Mouse (Mus musculus) CD4-positive, CD25-positive, alpha-beta regulatory T cell, adult 2 months (primary cell): ENCODE measurements around the gene Asz1.

ENCODE experiments used
- DNase-seq: peaks from one replicate; pipeline ENCODE4 v3.0.0-alpha.2; 2012; ENCODE audit warnings: low read depth, low spot score

The Asz1 gene

DNA sequence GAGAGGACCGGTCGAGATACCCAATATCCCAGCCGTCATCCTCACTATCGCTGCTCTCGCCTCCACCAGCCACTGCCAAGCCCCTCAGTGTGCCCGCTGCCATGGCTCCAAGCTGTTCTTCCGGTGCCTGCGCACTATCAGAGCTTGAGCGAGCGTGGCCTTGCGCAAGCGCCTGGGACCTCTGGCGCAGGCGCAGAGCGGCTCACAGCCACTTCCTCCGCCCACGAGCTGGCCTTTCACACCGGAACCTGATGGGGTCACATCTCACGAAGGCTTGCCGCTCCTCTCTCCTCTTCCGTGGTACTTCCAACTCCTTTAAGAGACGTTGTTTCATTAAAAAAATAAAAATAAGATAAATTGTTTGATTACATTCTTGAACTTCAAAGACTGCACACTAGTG is at the start of gene Asz1:
TSS of gene Asz1 (minus strand) at position 128 of the 400 bp plus-strand sequence.
- DNase-seq = no peak

DNA sequence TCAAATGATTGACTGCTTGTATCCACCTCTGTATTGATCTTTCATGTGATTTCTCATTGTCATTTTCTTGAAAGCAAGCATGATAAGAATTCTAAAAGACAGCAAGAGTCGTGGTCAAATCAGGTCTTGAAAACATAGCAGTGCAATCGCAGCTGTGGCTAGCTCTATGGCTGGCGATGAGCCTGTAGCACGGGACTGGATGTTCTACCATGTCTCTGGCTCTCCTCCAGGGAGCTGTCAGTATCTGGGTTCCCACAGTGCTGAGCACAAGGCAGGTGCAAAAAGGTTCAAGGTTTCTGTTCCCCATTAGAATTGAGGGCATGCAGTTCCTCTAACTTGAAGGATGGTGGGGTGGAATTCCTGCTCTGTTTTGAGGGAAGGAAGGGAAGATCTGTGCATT is 44.2 kb upstream of the Asz1 start:
- DNase-seq = no peak

DNA sequence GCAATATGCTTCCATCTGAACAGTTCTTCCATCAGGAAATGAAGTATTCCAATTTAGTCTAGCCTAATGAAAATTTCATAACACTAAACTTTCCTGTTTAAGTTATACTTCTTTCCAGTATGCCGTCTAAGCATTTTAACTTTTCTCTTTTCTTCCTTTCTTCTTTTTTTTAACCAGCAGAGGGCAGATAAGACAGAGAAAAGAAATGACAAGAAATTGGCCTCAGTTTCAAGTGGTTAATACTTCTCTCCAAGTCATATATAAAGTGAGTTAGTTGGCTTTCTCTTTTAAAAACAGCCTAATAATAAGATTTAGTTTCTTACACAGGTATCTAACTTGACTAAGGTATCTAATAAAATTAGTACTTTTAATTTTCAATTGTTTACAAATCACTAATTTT is 26.4 kb upstream of the Asz1 start:
- no peak for DNase-seq

DNA sequence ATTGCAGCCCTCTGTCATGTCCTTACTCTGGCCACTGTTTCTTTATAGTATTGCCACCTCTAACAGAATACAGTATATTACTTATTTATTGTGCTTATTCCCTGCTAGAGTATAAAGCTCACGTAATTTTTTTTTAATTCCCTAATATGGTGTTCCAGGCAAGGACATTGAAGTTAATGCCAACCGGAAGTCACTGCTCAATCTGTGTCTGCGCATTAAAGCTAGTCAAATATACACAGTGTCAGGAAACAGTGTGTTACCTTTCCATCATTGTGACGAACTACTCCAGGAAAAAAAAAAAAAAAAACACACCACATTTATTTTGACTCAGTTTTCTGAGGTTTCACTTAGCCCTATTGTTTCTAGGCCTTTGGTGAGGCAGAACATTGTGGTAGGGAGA is 19.2 kb upstream of the Asz1 start:
- DNase-seq = no peak

DNA sequence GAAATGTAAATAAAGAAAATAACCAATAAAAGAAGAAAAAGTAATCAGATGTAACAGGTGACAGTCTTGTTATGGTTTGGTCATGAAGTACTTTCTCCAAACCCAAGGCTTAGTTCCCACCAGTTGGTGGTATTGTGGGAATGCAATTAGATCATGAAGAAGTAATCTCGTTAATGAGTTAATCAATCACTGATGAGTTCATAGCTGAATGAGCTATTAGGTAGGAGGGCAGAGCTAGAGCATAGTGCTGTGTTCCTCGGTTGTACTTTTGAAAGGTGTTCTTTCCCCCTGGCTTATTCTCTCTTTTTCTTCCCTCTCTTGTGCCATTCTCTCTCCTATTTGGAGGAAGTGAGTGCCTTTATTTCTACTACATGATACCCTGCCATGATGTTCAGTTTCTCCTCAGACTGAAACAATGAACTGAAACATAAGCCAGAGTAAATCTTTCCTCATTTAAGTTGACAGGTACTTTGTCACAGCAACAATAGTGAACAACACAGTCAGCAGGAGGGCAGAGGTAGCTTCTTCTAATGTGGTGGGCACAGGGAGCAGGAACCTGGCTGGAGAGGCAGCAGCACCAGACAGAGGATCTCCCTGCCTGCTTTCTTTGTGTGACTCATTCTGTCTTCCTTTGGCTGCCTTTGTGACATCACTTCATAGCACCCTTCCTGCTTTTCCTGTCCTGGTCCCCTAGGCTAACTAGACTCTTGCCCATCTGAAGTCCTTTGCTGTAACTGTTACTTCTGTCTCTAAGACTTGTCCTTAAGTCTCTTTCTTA is 18.5 kb upstream of the Asz1 start:
- DNase-seq = no peak

DNA sequence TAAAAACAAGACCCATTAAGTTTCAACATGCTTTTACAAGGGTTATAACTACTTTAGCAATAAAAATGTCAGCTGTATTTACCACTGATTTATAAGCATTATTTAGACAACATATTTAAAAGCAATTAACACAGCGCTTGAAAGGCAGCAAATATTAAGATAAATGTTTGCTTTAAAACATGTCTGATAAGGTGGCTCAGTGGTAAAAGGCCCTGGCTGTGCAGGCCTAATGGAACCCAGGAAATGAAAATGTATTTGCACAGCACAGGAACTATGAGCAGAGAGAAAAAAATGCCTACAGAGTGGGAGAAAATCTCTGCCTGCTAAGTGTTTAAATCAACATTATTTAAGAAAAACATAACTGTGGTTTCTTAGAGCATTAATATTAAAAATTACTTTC is 12.0 kb downstream of the Asz1 start:
- no peak for DNase-seq

DNA sequence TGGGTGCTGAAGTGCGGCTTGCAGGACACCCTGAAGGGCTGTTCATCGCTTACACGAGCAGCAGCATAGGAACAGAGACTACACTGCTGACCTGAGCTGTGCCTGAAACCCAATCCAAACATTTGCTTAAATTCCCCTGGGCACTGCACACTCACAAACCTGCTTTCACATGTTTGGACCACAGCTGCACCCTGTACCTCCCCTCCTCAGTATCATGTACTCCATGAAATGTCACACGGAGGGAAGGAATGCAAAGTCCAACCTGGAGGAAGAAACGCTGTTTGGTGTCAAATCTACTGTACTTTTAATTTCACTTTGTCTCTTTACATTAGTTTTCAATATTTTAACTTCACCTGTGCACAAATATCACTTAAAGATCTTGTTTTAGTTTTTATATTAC is 19.8 kb downstream of the Asz1 start:
- no peak for DNase-seq

DNA sequence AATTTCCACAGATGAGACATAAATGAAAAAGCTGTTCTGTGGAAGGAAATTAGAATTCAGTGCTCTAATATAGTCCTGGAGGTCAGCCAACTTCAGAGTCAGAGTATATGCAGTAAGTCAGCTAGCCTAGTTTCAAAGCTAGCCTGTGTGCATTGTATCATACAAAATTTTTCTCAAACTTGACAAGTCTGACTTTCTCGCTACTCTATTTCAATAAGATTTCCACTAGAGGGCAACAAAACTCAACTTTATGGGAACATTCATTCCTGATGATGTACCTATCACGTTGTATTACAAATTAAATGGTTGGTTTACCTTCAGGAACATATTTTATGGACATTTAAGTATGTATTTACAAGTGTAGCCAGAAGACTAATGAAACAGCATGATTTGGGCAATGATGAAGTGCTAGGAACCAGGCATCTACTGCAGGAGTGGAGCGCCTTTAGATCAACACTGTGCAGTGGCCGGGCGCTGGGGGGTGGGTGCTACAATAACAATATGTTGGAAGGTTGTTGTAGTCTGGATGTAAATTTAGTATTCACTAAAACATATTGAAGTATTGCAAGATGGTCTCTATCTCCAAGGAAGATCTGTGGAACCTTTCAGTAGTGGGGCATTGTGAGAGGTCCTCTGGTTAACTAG is 21.6 kb downstream of the Asz1 start:
- DNase-seq = no peak

DNA sequence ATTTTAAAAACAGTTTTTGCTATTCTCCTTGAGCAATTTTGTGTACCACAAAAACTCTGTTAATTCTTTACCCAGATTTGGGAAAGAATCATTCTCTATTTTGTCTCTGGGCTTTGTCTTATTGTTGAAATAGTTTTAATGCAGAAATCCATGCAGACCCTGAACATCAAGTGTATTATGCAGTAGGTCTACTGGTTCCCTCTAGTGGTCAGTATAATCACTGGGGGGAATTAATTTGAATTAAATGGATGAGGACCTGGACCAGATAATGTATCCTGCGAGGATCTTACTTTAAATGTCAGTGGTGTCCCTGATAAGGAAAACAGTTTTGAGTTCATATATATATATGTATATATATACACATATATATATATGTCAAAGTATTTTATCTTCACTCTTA is 30.2 kb downstream of the Asz1 start:
- no peak for DNase-seq

DNA sequence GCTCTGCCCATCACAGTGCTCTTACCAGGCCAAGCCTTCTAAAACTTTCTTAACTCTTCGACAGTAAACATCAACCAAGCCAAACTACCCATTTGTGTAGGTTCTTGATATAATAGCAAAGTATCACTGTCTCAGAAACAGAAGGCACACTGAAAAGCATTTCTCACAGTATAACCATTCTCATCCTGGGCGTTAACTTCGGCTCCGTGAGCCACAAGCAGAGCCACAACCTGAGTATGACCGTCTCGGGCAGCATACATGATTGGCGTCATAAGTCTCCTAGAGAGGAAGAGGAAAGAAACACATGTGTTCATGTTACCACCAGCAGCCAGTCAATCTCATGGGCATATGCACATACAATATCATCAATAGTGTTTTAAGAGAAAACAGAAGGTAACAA is 31.9 kb downstream of the Asz1 start:
- DNase-seq = no peak

DNA sequence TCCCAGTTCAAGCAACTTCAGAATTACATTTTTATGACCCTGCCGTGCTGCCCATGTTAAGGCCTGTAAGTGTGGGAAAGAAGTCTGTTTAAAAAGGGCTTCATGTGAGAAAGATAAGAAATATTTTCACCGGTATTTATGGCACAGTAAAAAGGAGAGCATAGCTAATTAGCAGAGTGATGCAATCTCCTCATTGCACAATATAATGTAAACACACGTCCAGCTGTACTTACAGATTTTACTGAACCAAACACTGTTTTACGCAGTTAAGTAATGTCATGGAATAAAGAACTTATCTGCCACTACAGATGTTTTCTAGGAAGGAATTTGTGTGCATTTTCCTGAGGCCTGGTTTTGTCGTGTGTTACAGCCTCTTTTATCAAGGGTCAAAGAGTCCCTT is 32.3 kb downstream of the Asz1 start:
- DNase-seq = no peak

DNA sequence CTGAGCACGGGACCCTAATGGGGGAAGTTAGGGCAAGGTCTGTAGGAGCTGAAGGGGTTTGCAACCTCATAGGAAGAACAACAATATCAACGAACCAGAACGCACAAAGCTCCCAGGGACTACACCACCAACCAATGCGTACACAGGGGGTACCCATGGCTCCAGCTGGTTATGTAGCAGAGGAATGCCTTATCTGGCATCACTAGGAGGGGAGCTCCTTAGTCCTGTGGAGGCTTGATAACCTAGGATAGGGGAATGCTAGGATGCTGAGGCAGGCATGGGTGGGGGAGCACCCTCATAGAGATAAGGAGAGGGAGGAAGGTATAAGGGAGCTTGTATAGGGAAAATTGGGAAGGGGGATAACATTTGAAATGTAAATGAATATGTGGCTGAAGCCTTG is 51.0 kb downstream of the Asz1 start:
- DNase-seq = no peak

DNA sequence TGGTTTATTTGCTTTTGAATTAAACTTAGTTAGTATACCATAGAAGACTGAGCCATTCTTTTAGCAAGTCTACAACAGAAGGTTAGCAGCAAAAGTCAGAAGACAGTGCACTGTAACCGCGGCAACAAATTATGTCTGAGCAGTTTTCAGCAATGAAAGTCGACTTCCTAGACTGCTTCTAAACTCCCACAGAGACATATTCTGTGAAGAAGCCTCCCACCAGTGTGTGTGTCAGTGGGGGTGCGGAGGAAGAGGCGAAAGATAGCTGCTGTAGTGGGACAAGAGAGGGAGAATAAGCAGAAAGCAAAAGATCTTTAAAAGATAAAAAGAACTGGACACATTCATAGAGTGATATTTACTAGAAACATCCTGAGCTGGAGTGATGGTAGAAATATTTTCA is 57.2 kb downstream of the Asz1 start:
- DNase-seq = no peak

DNA sequence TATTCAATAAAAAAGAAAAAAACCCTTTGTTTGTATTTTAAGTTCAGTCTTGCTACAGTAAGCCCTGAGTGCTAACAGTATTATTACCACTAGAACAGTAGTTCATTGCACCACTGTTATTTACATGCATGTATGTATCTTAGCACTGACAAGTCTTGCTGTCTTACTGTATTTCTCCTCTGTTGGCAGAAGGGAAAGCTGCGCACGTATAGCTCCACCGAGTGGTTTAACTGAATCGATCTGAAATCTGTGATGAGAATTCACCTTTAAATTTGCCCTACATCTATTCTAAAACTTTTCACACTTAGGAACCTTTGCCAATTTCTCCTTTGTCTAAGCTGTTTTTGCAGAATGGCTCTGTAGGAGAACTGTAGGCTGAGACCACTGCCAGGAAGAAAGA is 64.6 kb downstream of the Asz1 start:
- DNase-seq = no peak

DNA sequence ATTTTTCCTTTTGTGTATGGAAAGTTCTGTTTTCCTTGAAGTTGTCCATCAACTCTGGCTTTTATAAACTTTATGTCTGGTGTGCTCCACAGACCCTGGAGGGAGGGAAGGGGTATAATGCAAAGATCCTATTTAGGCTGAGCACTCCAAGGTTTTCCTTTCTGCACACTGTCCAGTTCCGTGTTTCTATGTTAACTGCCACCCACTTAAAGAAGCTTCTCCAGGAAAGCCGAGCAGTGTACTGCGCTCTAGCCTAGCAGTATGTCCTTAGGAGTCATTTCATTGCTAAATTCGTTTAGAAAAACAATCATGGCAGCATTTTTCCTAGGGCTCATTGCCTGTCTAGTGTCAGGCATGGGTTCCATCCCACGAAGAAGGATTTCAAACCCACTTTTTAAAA is 65.7 kb downstream of the Asz1 start:
- DNase-seq = no peak

DNA sequence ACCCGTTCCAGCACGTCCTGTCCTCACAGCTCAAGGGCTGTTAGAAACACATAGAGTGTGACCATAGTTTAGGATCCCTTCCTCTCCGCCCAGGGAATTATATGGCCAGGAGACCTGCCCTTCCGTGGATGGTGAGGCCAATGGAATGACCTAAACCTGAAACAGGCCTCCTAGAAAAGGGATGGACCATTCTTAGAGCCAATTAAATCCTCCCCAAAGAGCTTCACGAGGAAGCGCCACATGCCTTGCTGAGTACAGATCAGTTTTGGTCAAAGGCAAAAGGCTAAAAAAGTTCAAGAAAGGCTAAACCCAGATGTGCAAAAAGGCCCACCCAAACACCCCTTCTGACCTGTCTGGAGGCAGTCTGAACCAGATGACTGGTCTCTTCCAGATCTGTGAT is 76.6 kb downstream of the Asz1 start:
- DNase-seq = no peak

DNA sequence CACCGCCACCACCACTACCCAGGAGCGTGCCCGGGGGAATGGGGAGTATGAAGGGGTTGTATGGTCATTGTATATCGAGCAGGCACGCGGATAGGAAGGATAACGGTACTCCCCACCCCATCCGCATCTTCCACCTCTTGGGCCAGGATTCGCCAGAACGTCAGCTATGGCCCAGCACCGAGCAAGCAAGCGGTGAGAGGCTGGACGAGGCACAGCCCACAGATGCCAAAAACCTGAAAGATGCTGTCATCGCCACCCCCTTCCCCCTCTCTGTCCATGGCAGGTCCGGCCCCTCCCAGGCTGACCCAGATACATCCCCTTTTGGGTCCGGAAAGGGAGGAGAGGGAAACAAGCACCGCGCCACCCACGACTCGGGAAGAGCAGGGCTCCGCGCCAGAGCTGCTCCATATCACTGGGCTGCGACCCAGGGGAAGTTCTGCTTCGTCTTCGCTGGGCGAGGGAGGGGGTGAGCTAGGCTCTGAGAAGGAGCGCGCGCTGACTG is 77.3 kb downstream of the Asz1 start:
- DNase-seq = no peak

DNA sequence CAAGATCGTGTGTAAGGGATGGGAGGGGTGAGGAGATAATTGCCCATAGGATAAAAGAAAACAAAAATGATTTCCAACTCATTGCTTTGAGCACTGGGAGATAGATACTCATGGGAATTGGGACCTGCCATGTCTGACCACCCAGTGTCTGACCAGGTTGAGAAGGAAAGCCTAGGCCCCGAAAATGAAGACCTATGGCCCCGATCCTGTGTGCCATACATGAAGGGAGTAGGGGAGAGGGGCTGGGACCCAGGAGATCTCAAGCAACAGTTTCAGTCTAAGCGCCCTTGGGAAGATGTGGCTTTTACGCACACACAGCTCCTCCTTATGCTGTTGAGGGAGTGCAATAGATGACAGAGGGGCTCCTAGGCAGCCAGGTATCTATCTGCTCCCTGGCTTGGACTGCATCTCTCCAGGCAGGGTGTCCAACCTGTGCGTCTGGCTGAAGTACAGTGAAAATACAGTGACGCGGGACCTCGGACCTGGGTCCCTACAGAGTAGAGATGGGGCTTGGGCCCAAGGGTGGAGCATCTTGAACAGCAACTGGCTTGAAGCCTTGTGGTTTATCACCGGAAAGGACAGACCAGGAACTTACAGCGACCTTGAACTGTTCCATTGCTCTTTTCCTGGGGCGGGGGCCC is 77.9 kb downstream of the Asz1 start:
- DNase-seq = no peak

DNA sequence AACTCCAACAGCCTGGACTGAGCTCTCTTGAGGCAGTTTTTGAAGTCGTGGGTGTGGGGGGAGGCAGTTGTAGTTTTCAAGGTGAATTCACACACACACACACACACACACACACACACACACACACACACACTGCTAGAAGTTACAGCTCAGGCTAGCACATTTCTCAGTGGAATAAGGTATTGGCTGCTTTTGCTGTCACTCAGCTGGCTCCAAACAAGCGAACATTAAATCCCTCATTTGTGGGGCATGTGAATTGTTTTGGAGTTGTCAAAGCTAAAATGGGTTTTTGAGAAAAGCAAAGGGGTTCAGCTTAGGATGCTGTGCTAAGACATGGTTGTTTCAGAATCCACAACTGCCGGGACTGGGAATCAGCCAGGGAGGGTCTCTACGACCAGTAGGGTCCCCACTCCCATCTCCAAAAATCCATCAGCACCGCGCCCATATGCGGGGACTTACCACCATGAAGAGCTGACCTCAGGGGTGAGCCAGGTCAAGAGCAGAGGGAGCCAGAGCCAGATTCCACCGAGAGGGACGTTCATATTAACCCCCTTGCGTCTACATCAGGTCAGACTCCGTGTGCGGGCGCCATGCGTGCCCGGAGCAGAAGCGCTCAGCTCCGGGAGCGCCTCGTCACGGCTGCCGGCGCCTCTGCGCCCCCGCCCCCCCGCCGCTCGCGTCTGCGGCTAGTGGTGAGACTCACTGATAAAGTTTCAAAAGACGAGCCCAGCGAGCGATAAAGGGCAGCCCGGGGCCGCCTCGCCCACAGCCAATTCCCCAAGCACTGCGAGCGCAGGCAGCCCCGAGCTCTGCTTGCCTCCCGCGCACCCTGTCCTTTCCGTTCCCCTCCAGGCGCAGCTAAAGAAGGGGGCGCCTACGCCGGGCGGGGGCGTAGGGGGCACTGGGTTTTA is 78.9 kb downstream of the Asz1 start, which contains the start of gene Wnt2:
TSS of gene Wnt2 (minus strand) at position 840 of the 911 bp plus-strand sequence.
- no peak for DNase-seq

DNA sequence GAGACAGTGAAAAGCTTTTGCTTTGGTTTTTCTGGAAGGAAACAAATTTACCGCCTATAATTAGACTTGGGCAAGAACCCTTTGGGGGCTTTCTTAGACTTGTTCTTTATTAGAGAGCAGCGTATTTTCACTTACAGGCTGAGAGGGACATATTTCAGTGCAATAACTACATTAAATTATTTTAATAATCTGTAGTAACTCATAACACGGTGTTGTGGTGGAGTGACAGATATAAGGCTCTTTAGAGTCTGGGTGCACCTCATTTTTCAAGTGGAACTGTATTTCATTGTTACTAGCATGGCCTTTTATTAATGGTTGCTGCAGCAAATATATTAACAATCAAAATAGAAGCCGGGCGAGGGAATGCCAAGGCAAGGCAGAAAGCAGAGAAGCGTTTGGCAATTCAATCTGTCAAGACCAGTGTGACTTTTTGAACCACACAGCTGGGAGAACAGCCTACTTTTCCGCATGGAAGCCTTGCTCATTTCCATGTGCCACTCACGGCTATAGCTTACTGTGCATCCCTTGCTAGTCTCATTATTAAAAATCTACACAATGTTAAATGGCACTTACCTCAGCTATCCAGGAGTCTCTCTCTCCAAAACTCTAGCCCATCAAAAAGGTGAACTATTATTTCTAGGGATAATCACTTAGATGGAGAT is 84.6 kb downstream of the Asz1 start:
- DNase-seq = no peak

DNA sequence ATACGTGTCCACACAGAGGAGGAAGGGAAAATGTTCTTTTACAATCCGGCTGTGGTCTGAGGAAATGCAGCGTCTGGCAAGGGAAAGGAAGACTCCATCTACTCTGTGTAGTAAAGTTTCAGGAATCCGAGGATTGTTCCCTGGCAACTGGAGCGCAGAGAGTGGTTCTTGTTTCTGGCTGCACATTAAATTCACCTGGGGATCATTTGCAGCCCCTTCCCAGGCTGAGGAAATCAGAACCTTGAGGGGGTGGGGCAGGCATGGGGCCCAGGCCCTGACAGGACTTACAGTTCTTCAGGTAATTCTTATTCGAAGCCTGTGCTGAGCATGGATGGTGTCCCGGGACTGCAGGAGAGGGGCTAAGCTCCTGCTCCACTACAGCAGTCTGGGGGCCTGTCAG is 95.5 kb downstream of the Asz1 start:
- DNase-seq = no peak
